Mouse (Mus musculus) heart, postnatal 0 days (tissue): Measurements from ENCODE around the gene Stk24.

Experiments used
- CTCF ChIP-seq: IDR thresholded peaks from 2 replicates; pipeline ENCODE4 v1.5.1; 2016; ENCODE audit warnings: antibody characterized with exemption, control low read depth, low read depth
- EP300 ChIP-seq: IDR thresholded peaks from 2 replicates; pipeline ENCODE4 v1.6.1; 2016; ENCODE audit warnings: antibody characterized with exemption, low read depth

GRCm38 (mm10) chr14:121252542-121252941 lies 127.3 kb downstream of the Stk24 start:
- no peak for TF ChIP-seq CTCF
- TF ChIP-seq EP300: no peak
